Mouse (Mus musculus): Measurements from ENCODE around the gene Ilvbl. TPM values are rescaled to one million over a fixed set of nuclear protein-coding genes. Genes with fewer than 3 reads are reported as not detected.

Ilvbl gene
- polyA plus RNA-seq, 1 experiment: 55.5 TPM

- Histone ChIP-seq H3K4me1 (ENCODE audit: control insufficient read depth, insufficient read depth, low read length) (peaks cover 3% of the 10 kb centered on the region; the same call in 1 of the 2 replicates), H3K27ac (ENCODE audit: insufficient read depth, low read length) (no peak overlapping the region), H3K4me3 (ENCODE audit: insufficient read depth, low read length) (no peak overlapping the region)
- no peak for TF ChIP-seq CTCF (IDR thresholded peaks at IDR 0.05; ENCODE audit: borderline replicate concordance, insufficient read depth, low read length)
- no peak for TF ChIP-seq POLR2A (IDR thresholded peaks at IDR 0.05; ENCODE audit: low read depth, low read length)
Measured at GRCm38 (mm10) chr10:78589291-78589690, 15.1 kb downstream of the Ilvbl start.

GRCm38 (mm10) chr10:78589901-78590300 is 15.8 kb downstream of the Ilvbl start:
- H3K27ac ChIP-seq (ENCODE audit: insufficient read depth, low read length): no peak overlapping the region
- peaks cover 3% of the 10 kb centered on the region; the same call in 1 of the 2 replicates for H3K4me1 ChIP-seq (ENCODE audit: control insufficient read depth, insufficient read depth, low read length)
- no peak for TF ChIP-seq POLR2A (IDR thresholded peaks at IDR 0.05; ENCODE audit: low read depth, low read length)
- TF ChIP-seq CTCF (IDR thresholded peaks at IDR 0.05; ENCODE audit: borderline replicate concordance, insufficient read depth, low read length): no peak
- peak overlapping the region; percentile 84 for H3K4me3 ChIP-seq (ENCODE audit: insufficient read depth, low read length)

- no peak for TF ChIP-seq CTCF (IDR thresholded peaks at IDR 0.05; ENCODE audit: borderline replicate concordance, insufficient read depth, low read length)
- peak; percentile 18; the same call in 1 of the 2 replicates for TF ChIP-seq POLR2A (IDR thresholded peaks at IDR 0.05; ENCODE audit: low read depth, low read length)
- H3K4me1 ChIP-seq (ENCODE audit: control insufficient read depth, insufficient read depth, low read length): peaks cover 3% of the 10 kb centered on the region; the same call in 1 of the 2 replicates
- H3K27ac ChIP-seq (ENCODE audit: insufficient read depth, low read length): peak overlapping the region; percentile 81
- peak overlapping the region; percentile 84 for H3K4me3 ChIP-seq (ENCODE audit: insufficient read depth, low read length)
Measured at GRCm38 (mm10) chr10:78590744-78591143, 16.6 kb downstream of the Ilvbl start.

DNA sequence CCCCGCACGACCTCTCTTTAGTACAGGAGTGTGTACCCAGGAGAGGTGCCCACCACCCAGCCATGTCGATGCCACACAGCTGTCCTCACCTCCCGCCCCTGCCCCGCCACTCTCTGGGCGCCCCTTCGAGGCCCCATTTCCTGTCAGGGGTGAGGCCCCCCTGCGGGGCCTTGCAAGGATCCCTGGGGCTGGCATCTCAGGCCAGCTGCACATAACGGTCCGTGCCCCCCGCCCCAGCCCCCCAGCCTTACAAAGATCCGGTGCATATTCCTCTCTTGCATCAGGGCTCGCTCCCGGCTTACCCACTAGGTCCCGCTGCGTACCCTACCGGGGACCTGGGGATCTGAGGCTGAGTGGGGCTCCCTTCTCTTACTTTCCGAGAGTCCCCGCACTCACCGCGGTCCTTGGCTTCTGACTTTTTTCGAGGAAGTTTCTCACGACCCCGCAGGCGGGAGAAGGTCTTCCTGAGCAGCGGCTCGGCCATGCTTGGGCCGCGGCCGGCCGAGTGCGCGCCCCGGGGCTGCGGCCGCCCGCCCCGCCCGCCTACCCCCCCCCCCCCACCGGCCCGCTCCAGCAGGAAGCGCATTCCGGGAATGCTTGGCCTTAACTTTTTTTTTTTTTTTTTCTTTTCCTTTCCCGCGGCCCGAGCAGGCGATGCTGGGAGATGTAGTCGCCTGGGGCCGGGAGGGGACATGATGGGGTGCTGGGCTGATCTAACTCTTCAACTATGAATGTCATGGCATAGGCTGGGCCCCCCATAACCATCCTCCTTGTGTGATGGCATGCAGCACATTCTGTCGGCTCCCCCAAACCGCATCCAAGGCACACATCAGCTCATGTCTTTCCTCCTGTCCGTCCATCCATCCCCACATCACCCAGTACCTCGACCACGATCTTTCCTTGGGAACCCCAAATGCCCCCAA is 17.5 kb downstream of the Ilvbl start, which contains the start of gene Syde1:
Gene Syde1 (minus strand): TSS at position 559 of the 923 bp plus-strand sequence.
- TF ChIP-seq CTCF (IDR thresholded peaks at IDR 0.05; ENCODE audit: borderline replicate concordance, insufficient read depth, low read length) (no peak), POLR2A (IDR thresholded peaks at IDR 0.05; ENCODE audit: low read depth, low read length) (peak; percentile 84)
- Histone ChIP-seq H3K4me1 (ENCODE audit: control insufficient read depth, insufficient read depth, low read length) (peaks cover 3% of the 10 kb centered on the region; the same call in 1 of the 2 replicates), H3K27ac (ENCODE audit: insufficient read depth, low read length) (peak within 1 kb of the TSS; percentile 81), H3K4me3 (ENCODE audit: insufficient read depth, low read length) (peak within 1 kb of the TSS; percentile 84)

GRCm38 (mm10) chr10:78592856-78593379 is 18.8 kb downstream of the Ilvbl start:
- Histone ChIP-seq H3K4me3 (ENCODE audit: insufficient read depth, low read length) (no peak overlapping the region), H3K4me1 (ENCODE audit: control insufficient read depth, insufficient read depth, low read length) (peaks cover 3% of the 10 kb centered on the region; the same call in 1 of the 2 replicates)
- TF ChIP-seq POLR2A (IDR thresholded peaks at IDR 0.05; ENCODE audit: low read depth, low read length) (no peak), CTCF (IDR thresholded peaks at IDR 0.05; ENCODE audit: borderline replicate concordance, insufficient read depth, low read length) (no peak)

DNA sequence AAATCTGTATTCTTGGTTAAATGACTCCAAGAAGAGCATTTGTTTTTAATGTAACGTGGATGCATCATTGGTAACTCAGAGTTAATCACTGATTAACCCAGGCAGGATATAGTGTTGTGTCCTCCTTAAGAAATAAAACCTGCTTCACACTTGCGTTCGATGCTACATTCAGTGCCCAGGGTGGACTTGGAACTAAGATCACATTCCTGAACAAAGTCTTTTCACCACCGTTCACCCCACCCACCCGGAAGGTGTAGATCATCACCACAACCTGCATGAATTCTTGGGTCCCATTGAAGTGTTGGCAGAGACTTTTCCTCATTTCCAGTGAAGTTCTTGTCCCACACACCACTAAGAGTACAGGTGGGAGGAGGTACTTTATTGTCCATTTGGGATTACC is 19.6 kb downstream of the Ilvbl start:
- TF ChIP-seq POLR2A (IDR thresholded peaks at IDR 0.05; ENCODE audit: low read depth, low read length) (no peak), CTCF (IDR thresholded peaks at IDR 0.05; ENCODE audit: borderline replicate concordance, insufficient read depth, low read length) (no peak)
- Histone ChIP-seq H3K27ac (ENCODE audit: insufficient read depth, low read length) (no peak overlapping the region), H3K4me3 (ENCODE audit: insufficient read depth, low read length) (no peak overlapping the region), H3K4me1 (ENCODE audit: control insufficient read depth, insufficient read depth, low read length) (peaks cover 3% of the 10 kb centered on the region; the same call in 1 of the 2 replicates)

More at GRCm38 (mm10) chr10:78592856-78593379, 18.8 kb downstream of the Ilvbl start:
- H3K27ac ChIP-seq (ENCODE audit: insufficient read depth, low read length): no peak overlapping the region

GRCm38 (mm10) chr10:78594157-78594556 is 20.0 kb downstream of the Ilvbl start:
- Histone ChIP-seq H3K4me3 (ENCODE audit: insufficient read depth, low read length) (no peak overlapping the region), H3K4me1 (ENCODE audit: control insufficient read depth, insufficient read depth, low read length) (peaks cover 3% of the 10 kb centered on the region; the same call in 1 of the 2 replicates), H3K27ac (ENCODE audit: insufficient read depth, low read length) (no peak overlapping the region)
- TF ChIP-seq POLR2A (IDR thresholded peaks at IDR 0.05; ENCODE audit: low read depth, low read length) (no peak), CTCF (IDR thresholded peaks at IDR 0.05; ENCODE audit: borderline replicate concordance, insufficient read depth, low read length) (no peak)

DNA sequence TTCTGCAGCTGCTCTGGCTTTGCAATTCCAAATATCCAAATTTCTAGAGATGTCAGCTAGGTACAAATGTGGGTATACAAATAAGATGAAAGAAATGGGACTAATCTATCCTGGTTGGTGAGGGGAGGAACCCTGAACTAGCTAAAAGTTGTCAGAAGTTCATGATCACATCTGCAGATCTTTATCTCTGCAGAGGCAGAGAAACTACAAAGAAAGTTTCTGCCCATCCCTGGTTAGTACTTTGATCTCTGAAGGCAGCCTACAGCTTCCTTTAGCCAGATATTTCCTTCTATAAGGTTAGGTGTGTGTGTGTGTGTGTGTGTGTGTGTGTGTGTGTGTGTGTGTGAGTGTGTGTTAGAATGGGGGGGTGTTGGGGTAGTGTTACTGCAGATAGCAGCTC is 20.4 kb downstream of the Ilvbl start:
- Histone ChIP-seq H3K4me1 (ENCODE audit: control insufficient read depth, insufficient read depth, low read length) (peaks cover 3% of the 10 kb centered on the region; the same call in 1 of the 2 replicates), H3K27ac (ENCODE audit: insufficient read depth, low read length) (no peak overlapping the region), H3K4me3 (ENCODE audit: insufficient read depth, low read length) (no peak overlapping the region)
- TF ChIP-seq POLR2A (IDR thresholded peaks at IDR 0.05; ENCODE audit: low read depth, low read length) (no peak), CTCF (IDR thresholded peaks at IDR 0.05; ENCODE audit: borderline replicate concordance, insufficient read depth, low read length) (no peak)

- no peak overlapping the region for H3K27ac ChIP-seq (ENCODE audit: insufficient read depth, low read length)
- TF ChIP-seq POLR2A (IDR thresholded peaks at IDR 0.05; ENCODE audit: low read depth, low read length) (no peak), CTCF (IDR thresholded peaks at IDR 0.05; ENCODE audit: borderline replicate concordance, insufficient read depth, low read length) (no peak)
- no peaks in the 10 kb centered on the region; the same call in 1 of the 2 replicates for H3K4me1 ChIP-seq (ENCODE audit: control insufficient read depth, insufficient read depth, low read length)
- no peak overlapping the region for H3K4me3 ChIP-seq (ENCODE audit: insufficient read depth, low read length)
Measured at GRCm38 (mm10) chr10:78599865-78600264, 25.7 kb downstream of the Ilvbl start.
